Mouse (Mus musculus) ES-E14 (cell line): ENCODE results near the gene Sertad1. TPM values are rescaled to one million over a fixed set of nuclear protein-coding genes. Genes with fewer than 3 reads are reported as not detected.
A peak's percentile ranks its signal among the peaks of the same experiment; 100 is the strongest.

Source experiments
- DNase-seq: peaks from one replicate; pipeline ENCODE4 v3.0.0-alpha.2; 2013; ENCODE audit warnings: low read depth, low spot score
- H3K27ac ChIP-seq: 2 replicates; pipeline ENCODE4 v1.5.1; 2012; ENCODE audit warnings: low read depth, mild to moderate bottlenecking, low read length, moderate library complexity, mixed read lengths; ENCODE audit not compliant: poor library complexity, insufficient read depth, severe bottlenecking
- H3K36me3 ChIP-seq: 2 replicates; pipeline ENCODE4 v1.6.1; 2012; ENCODE audit warnings: mild to moderate bottlenecking, low read length, moderate library complexity, mixed read lengths; ENCODE audit not compliant: control insufficient read depth, poor library complexity, insufficient read depth, severe bottlenecking
- H3K4me1 ChIP-seq, 2 experiments: fragments of 150-350 bp in 1 of 2; sonication (generic) in 1 of 2; 2 replicates each; pipeline ENCODE4 v1.6.1; 2012; ENCODE audit warnings: low read length in 2 of 2, mild to moderate bottlenecking in 1 of 2, mixed read lengths in 1 of 2; ENCODE audit not compliant: control insufficient read depth in 2 of 2, insufficient read depth in 2 of 2, poor library complexity in 1 of 2
- H3K4me3 ChIP-seq, 2 experiments: fragments of 150-350 bp in 1 of 2; sonication (generic) in 1 of 2; 2 replicates each; pipeline ENCODE4 v1.5.1; 2012; ENCODE audit warnings: low read length in 2 of 2, low read depth in 1 of 2, mild to moderate bottlenecking in 1 of 2, mixed read lengths in 1 of 2; ENCODE audit not compliant: insufficient read depth in 1 of 2, poor library complexity in 1 of 2, severe bottlenecking in 1 of 2
- H3K9ac ChIP-seq: 2 replicates; pipeline ENCODE4 v1.6.1; 2012; ENCODE audit warnings: low read depth, mild to moderate bottlenecking, low read length, mixed read lengths; ENCODE audit not compliant: poor library complexity, insufficient read depth, severe bottlenecking
- H3K9me3 ChIP-seq: fragments of 150-350 bp; sonication (generic); 2 replicates; pipeline ENCODE4 v1.6.1; 2012; ENCODE audit warnings: low read depth, mild to moderate bottlenecking, low read length; ENCODE audit not compliant: control insufficient read depth, insufficient read depth
- CHD2 ChIP-seq: IDR thresholded peaks from 2 replicates; pipeline ENCODE4 v1.6.1; 2014; ENCODE audit warnings: mild to moderate bottlenecking, low read depth, low read length, inconsistent platforms
- HCFC1 ChIP-seq: IDR thresholded peaks from 2 replicates; pipeline ENCODE4 v1.6.1; 2012; ENCODE audit warnings: low read length, inconsistent platforms, borderline replicate concordance; ENCODE audit not compliant: insufficient read depth
- MAFK ChIP-seq: IDR thresholded peaks from 2 replicates; pipeline ENCODE4 v1.6.1; 2014; ENCODE audit warnings: mild to moderate bottlenecking, low read depth, low read length, inconsistent platforms; ENCODE audit not compliant: insufficient read depth
- ZC3H11A ChIP-seq: IDR thresholded peaks from 2 replicates; pipeline ENCODE4 v1.6.1; 2012; ENCODE audit warnings: low read depth, mild to moderate bottlenecking, inconsistent platforms, low read length, borderline replicate concordance
- ZNF384 ChIP-seq: IDR thresholded peaks from 2 replicates; pipeline ENCODE4 v1.6.1; 2012; ENCODE audit warnings: low read depth, low read length, inconsistent platforms
- in situ Hi-C, 2 experiments: fragments of 600-800 bp; cut with MboI; formaldehyde crosslinking; loops; one replicate each; pipeline ENCODE4 v1.15.1; 2025; ENCODE audit warnings: low sequenced_read_pairs in 2 of 2, inconsistent platforms in 1 of 2; ENCODE audit not compliant: unreplicated experiment in 2 of 2
- total RNA-seq: library from RNA; depleted of rRNA; stranded (reverse); fragments of 300-350 nt; gene quantifications from 2 replicates; pipeline ENCODE4 v1.2.3, GENCODE M21; 2012

The Sertad1 gene
- total RNA-seq, 1 experiment, result 25.1 TPM

- no peak for DNase-seq
- peaks cover 7 to 22% of the 10 kb centered on the region in 2 experiments; a peak in 3 of 4 replicates for H3K4me1 ChIP-seq
- peaks cover 6% of the 10 kb centered on the region; the same call in 1 of the 2 replicates for H3K36me3 ChIP-seq
- H3K9me3 ChIP-seq, result no peaks in the 10 kb centered on the region
- TF ChIP-seq HCFC1, result no peak
- no peak for TF ChIP-seq MAFK
- no peak; the same call in 1 of the 2 replicates for TF ChIP-seq CHD2
- peak overlapping the region; percentile 49 for H3K9ac ChIP-seq
- H3K4me3 ChIP-seq, result peak overlapping the region in 1 of 2 experiments; percentile 34; a peak in 1 of 4 replicates
- H3K27ac ChIP-seq, result peak overlapping the region; percentile 93
- in situ Hi-C loops, result no loop called here
Measured at GRCm38 (mm10) chr7:27520599-27520998, 33.9 kb downstream of the Sertad1 start.

- Histone ChIP-seq H3K9me3 (no peaks in the 10 kb centered on the region), H3K9ac (no peak within 1 kb of the TSS), H3K4me1 (peaks cover 9 to 28% of the 10 kb centered on the region in 2 experiments; a peak in 3 of 4 replicates), H3K27ac (peak within 1 kb of the TSS; percentile 35; the same call in 1 of the 2 replicates), H3K36me3 (no peaks in the 10 kb centered on the region; the same call in 1 of the 2 replicates), H3K4me3 (no peak within 1 kb of the TSS)
- in situ Hi-C loops, result no loop called here
- TF ChIP-seq HCFC1 (no peak), ZNF384 (no peak), ZC3H11A (no peak), CHD2 (no peak), MAFK (no peak)
- no peak for DNase-seq
Measured at GRCm38 (mm10) chr7:27522967-27523366, 36.3 kb downstream of the Sertad1 start, which contains the start of gene Hipk4. TSS of gene Hipk4 (plus strand) at chr7:27523267.

DNA sequence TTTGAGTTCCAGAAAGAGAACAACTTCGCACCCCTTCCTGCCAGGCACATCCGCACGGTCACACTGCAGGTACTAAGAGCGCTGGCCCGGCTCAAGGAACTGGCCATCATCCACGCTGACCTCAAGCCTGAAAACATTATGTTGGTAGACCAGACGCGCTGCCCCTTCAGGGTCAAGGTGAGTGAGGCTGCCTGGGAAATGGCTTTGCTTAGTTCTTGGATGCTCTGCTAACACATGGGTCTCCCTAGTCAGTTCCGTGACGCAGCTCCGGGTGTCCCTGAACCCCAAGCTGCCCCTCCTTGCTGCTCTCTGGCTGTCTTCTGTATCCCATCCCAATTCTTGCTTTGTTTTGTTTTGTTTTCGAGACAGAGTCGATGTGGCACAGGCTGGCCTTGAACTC, 37.1 kb downstream of the Sertad1 start:
- H3K4me1 ChIP-seq, result peaks cover 9 to 28% of the 10 kb centered on the region in 2 experiments; a peak in 3 of 4 replicates
- in situ Hi-C loops, result no loop called here
- H3K9me3 ChIP-seq, result no peaks in the 10 kb centered on the region
- TF ChIP-seq HCFC1 (no peak), ZC3H11A (no peak)
- no peaks in the 10 kb centered on the region; the same call in 1 of the 2 replicates for H3K36me3 ChIP-seq
- no peak for DNase-seq
- H3K27ac ChIP-seq, result no peak overlapping the region
- H3K9ac ChIP-seq, result no peak overlapping the region
- no peak overlapping the region for H3K4me3 ChIP-seq

DNA sequence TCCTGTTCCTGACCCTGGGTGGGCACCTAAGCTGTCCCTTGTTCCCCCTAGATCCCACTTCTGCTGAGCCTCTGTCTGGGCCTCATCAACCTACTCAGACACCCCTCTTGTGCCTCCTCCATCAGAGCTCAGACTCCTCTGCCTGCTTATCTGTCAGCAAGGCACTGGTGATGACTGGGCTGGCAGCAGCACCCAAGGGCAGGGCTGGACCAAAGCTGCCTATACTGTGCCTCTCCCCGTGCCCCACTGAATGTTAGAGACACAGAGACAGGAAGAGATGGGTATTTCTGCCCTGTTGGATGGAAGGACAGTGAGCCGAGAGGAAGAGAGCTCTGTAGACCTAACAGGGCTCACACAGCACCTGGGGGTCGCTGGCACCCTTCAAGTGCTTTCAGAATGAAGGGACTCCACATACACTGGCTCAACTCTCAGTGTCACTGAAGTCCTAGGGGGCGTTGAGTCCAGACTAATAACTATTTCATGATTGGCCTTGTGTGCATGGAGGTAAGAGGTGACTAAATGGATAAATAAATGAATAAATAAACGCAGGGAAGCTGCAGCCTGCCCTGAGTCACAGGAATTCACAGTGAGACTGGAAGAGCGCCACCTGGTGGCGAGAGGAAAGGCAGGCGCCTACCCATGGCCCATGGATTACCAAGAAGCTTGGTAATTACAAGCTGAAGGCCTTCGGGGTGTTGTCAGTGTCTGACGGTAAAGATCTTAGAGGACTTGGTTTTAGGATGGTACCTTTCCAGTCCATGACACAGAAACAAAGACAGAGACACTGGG, 39.5 kb downstream of the Sertad1 start:
- H3K27ac ChIP-seq, result no peak overlapping the region
- peaks cover 3% of the 10 kb centered on the region; the same call in 1 of the 2 replicates for H3K36me3 ChIP-seq
- peak; percentile 70 for DNase-seq
- no peak overlapping the region for H3K4me3 ChIP-seq
- H3K9me3 ChIP-seq, result no peaks in the 10 kb centered on the region
- peaks cover 5 to 26% of the 10 kb centered on the region in 2 experiments; a peak in 3 of 4 replicates for H3K4me1 ChIP-seq
- in situ Hi-C loops, result no loop called here
- no peak for TF ChIP-seq CHD2
- TF ChIP-seq ZC3H11A, result no peak
- TF ChIP-seq ZNF384, result no peak
- TF ChIP-seq MAFK, result no peak
- TF ChIP-seq HCFC1, result no peak
- H3K9ac ChIP-seq, result no peak overlapping the region

GRCm38 (mm10) chr7:27529070-27529469, 42.4 kb downstream of the Sertad1 start:
- in situ Hi-C loops, result no loop called here
- TF ChIP-seq HCFC1 (no peak), ZNF384 (no peak), CHD2 (no peak)
- Histone ChIP-seq H3K27ac (no peak overlapping the region), H3K4me1 (peaks cover 3 to 18% of the 10 kb centered on the region in 2 experiments; a peak in 2 of 4 replicates), H3K4me3 (peak overlapping the region in 1 of 2 experiments; percentile 54; a peak in 2 of 4 replicates), H3K36me3 (peaks cover 17% of the 10 kb centered on the region; the same call in 1 of the 2 replicates), H3K9me3 (no peaks in the 10 kb centered on the region), H3K9ac (peak overlapping the region; percentile 34; the same call in 1 of the 2 replicates)
- no peak for DNase-seq
